Mouse (Mus musculus): ENCODE results near the gene Ccdc12. TPM values are rescaled to one million over a fixed set of nuclear protein-coding genes. Genes with fewer than 3 reads are reported as not detected.

The Ccdc12 gene
- polyA plus RNA-seq, 1 experiment from 2014 or later, result 135 TPM

GRCm38 (mm10) chr9:110738054-110738453 lies 81.8 kb downstream of the Ccdc12 start:
- no peak overlapping the region for H3K4me2 ChIP-seq
- H3K9ac ChIP-seq (ENCODE audit: low read depth, low read length), result no peak overlapping the region
- H3K4me3 ChIP-seq (ENCODE audit: low read depth, low read length), result no peak overlapping the region
- H3K36me3 ChIP-seq (ENCODE audit: control insufficient read depth, insufficient read depth, low read length), result no peaks in the 10 kb centered on the region
- no peak for ATAC-seq (replicated peaks; ENCODE audit: insufficient number of reproducible peaks, low FRiP score, low TSS enrichment)
- no peaks in the 10 kb centered on the region for H3K9me3 ChIP-seq (replicated peaks; ENCODE audit: control insufficient read depth, low read length)
- WGBS (ENCODE audit: insufficient replicate concordance), result 18% methylated on average over 1 of the region's 1 CpGs
- peaks cover 42% of the 10 kb centered on the region for H3K4me1 ChIP-seq (ENCODE audit: control insufficient read depth, insufficient read depth, low read length)
- H3K27me3 ChIP-seq (ENCODE audit: control insufficient read depth, insufficient read depth, low read length), result peaks cover 3% of the 10 kb centered on the region; the same call in 1 of the 2 replicates
- H3K27ac ChIP-seq (ENCODE audit: low read depth, low read length), result no peak overlapping the region

GRCm38 (mm10) chr9:110739961-110740360 lies 83.7 kb downstream of the Ccdc12 start:
- no peak for ATAC-seq (replicated peaks; ENCODE audit: insufficient number of reproducible peaks, low FRiP score, low TSS enrichment)
- no peaks in the 10 kb centered on the region for H3K9me3 ChIP-seq (replicated peaks; ENCODE audit: control insufficient read depth, low read length)
- peaks cover 28% of the 10 kb centered on the region for H3K4me1 ChIP-seq (ENCODE audit: control insufficient read depth, insufficient read depth, low read length)
- no peak overlapping the region for H3K27ac ChIP-seq (ENCODE audit: low read depth, low read length)
- no peak overlapping the region for H3K4me2 ChIP-seq
- H3K4me3 ChIP-seq (ENCODE audit: low read depth, low read length), result no peak overlapping the region
- peaks cover 5% of the 10 kb centered on the region for H3K27me3 ChIP-seq (ENCODE audit: control insufficient read depth, insufficient read depth, low read length)
- H3K9ac ChIP-seq (ENCODE audit: low read depth, low read length), result no peak overlapping the region
- WGBS (ENCODE audit: insufficient replicate concordance), result 88% methylated on average over 7 of the region's 7 CpGs
- no peaks in the 10 kb centered on the region for H3K36me3 ChIP-seq (ENCODE audit: control insufficient read depth, insufficient read depth, low read length)

GRCm38 (mm10) chr9:110741711-110742294 lies 85.5 kb downstream of the Ccdc12 start, which contains the start of gene Myl3:
Gene Myl3, plus strand, starts transcription at chr9:110741861.
- Histone ChIP-seq H3K27ac (ENCODE audit: low read depth, low read length) (peak within 1 kb of the TSS; percentile 87), H3K9ac (ENCODE audit: low read depth, low read length) (peak within 1 kb of the TSS; percentile 88), H3K36me3 (ENCODE audit: control insufficient read depth, insufficient read depth, low read length) (no peaks in the 10 kb centered on the region), H3K4me1 (ENCODE audit: control insufficient read depth, insufficient read depth, low read length) (peaks cover 31% of the 10 kb centered on the region), H3K9me3 (replicated peaks; ENCODE audit: control insufficient read depth, low read length) (no peaks in the 10 kb centered on the region), H3K4me2 (peak within 1 kb of the TSS; percentile 80), H3K27me3 (ENCODE audit: control insufficient read depth, insufficient read depth, low read length) (peaks cover 5% of the 10 kb centered on the region; the same call in 1 of the 2 replicates), H3K4me3 (ENCODE audit: low read depth, low read length) (peak within 1 kb of the TSS; percentile 70)
- WGBS (ENCODE audit: insufficient replicate concordance), result 2% methylated on average over 17 of the region's 17 CpGs
- ATAC-seq (replicated peaks; ENCODE audit: insufficient number of reproducible peaks, low FRiP score, low TSS enrichment), result no peak

- WGBS (ENCODE audit: insufficient replicate concordance), result 1% methylated on average over 57 of the region's 71 CpGs
- peak; percentile 60 for ATAC-seq (replicated peaks; ENCODE audit: insufficient number of reproducible peaks, low FRiP score, low TSS enrichment)
These were observed 86.1 kb downstream of the Ccdc12 start for GRCm38 (mm10) chr9:110742295-110742950.

GRCm38 (mm10) chr9:110742951-110743455 lies 86.7 kb downstream of the Ccdc12 start:
- WGBS (ENCODE audit: insufficient replicate concordance), result under 1% methylated on average over 31 of the region's 49 CpGs
- H3K27ac ChIP-seq (ENCODE audit: low read depth, low read length), result peak overlapping the region; percentile 87
- no peaks in the 10 kb centered on the region for H3K36me3 ChIP-seq (ENCODE audit: control insufficient read depth, insufficient read depth, low read length)
- peak overlapping the region; percentile 70 for H3K4me3 ChIP-seq (ENCODE audit: low read depth, low read length)
- H3K9ac ChIP-seq (ENCODE audit: low read depth, low read length), result peak overlapping the region; percentile 88
- H3K4me1 ChIP-seq (ENCODE audit: control insufficient read depth, insufficient read depth, low read length), result peaks cover 31% of the 10 kb centered on the region
- H3K27me3 ChIP-seq (ENCODE audit: control insufficient read depth, insufficient read depth, low read length), result peaks cover 5% of the 10 kb centered on the region; the same call in 1 of the 2 replicates
- no peaks in the 10 kb centered on the region for H3K9me3 ChIP-seq (replicated peaks; ENCODE audit: control insufficient read depth, low read length)
- H3K4me2 ChIP-seq, result peak overlapping the region; percentile 80
- peak; percentile 20; the same call in 1 of the 2 replicates for ATAC-seq (replicated peaks; ENCODE audit: insufficient number of reproducible peaks, low FRiP score, low TSS enrichment)

More at GRCm38 (mm10) chr9:110742295-110742950, 86.1 kb downstream of the Ccdc12 start:
- Histone ChIP-seq H3K27ac (ENCODE audit: low read depth, low read length) (peak overlapping the region; percentile 87), H3K27me3 (ENCODE audit: control insufficient read depth, insufficient read depth, low read length) (peaks cover 5% of the 10 kb centered on the region; the same call in 1 of the 2 replicates), H3K4me2 (peak overlapping the region; percentile 80), H3K4me1 (ENCODE audit: control insufficient read depth, insufficient read depth, low read length) (peaks cover 31% of the 10 kb centered on the region), H3K36me3 (ENCODE audit: control insufficient read depth, insufficient read depth, low read length) (no peaks in the 10 kb centered on the region), H3K9ac (ENCODE audit: low read depth, low read length) (peak overlapping the region; percentile 88), H3K9me3 (replicated peaks; ENCODE audit: control insufficient read depth, low read length) (no peaks in the 10 kb centered on the region), H3K4me3 (ENCODE audit: low read depth, low read length) (peak overlapping the region; percentile 70)

- Histone ChIP-seq H3K9ac (ENCODE audit: low read depth, low read length) (peak overlapping the region; percentile 88), H3K27ac (ENCODE audit: low read depth, low read length) (peak overlapping the region; percentile 87), H3K36me3 (ENCODE audit: control insufficient read depth, insufficient read depth, low read length) (no peaks in the 10 kb centered on the region), H3K4me1 (ENCODE audit: control insufficient read depth, insufficient read depth, low read length) (peaks cover 36% of the 10 kb centered on the region), H3K27me3 (ENCODE audit: control insufficient read depth, insufficient read depth, low read length) (peaks cover 5% of the 10 kb centered on the region; the same call in 1 of the 2 replicates), H3K9me3 (replicated peaks; ENCODE audit: control insufficient read depth, low read length) (no peaks in the 10 kb centered on the region), H3K4me3 (ENCODE audit: low read depth, low read length) (peak overlapping the region; percentile 70), H3K4me2 (peak overlapping the region; percentile 80)
- WGBS (ENCODE audit: insufficient replicate concordance), result under 1% methylated on average over 45 of the region's 63 CpGs
- ATAC-seq (replicated peaks; ENCODE audit: insufficient number of reproducible peaks, low FRiP score, low TSS enrichment), result peak; percentile 29; the same call in 1 of the 2 replicates
These were observed 87.4 kb downstream of the Ccdc12 start for GRCm38 (mm10) chr9:110743456-110744323.

GRCm38 (mm10) chr9:110745752-110746151 lies 89.4 kb downstream of the Ccdc12 start:
- H3K4me1 ChIP-seq (ENCODE audit: control insufficient read depth, insufficient read depth, low read length), result peaks cover 44% of the 10 kb centered on the region
- H3K27ac ChIP-seq (ENCODE audit: low read depth, low read length), result no peak overlapping the region
- ATAC-seq (replicated peaks; ENCODE audit: insufficient number of reproducible peaks, low FRiP score, low TSS enrichment), result no peak
- no peak overlapping the region for H3K4me2 ChIP-seq
- H3K4me3 ChIP-seq (ENCODE audit: low read depth, low read length), result no peak overlapping the region
- no peak overlapping the region for H3K9ac ChIP-seq (ENCODE audit: low read depth, low read length)
- 10% methylated on average over 5 of the region's 5 CpGs for WGBS (ENCODE audit: insufficient replicate concordance)
- H3K36me3 ChIP-seq (ENCODE audit: control insufficient read depth, insufficient read depth, low read length), result no peaks in the 10 kb centered on the region
- H3K27me3 ChIP-seq (ENCODE audit: control insufficient read depth, insufficient read depth, low read length), result peaks cover 5% of the 10 kb centered on the region; the same call in 1 of the 2 replicates
- no peaks in the 10 kb centered on the region for H3K9me3 ChIP-seq (replicated peaks; ENCODE audit: control insufficient read depth, low read length)

GRCm38 (mm10) chr9:110746238-110746637 lies 89.9 kb downstream of the Ccdc12 start:
- Histone ChIP-seq H3K36me3 (ENCODE audit: control insufficient read depth, insufficient read depth, low read length) (no peaks in the 10 kb centered on the region), H3K4me2 (no peak overlapping the region), H3K27ac (ENCODE audit: low read depth, low read length) (no peak overlapping the region), H3K4me1 (ENCODE audit: control insufficient read depth, insufficient read depth, low read length) (peaks cover 44% of the 10 kb centered on the region), H3K9ac (ENCODE audit: low read depth, low read length) (no peak overlapping the region), H3K4me3 (ENCODE audit: low read depth, low read length) (no peak overlapping the region), H3K27me3 (ENCODE audit: control insufficient read depth, insufficient read depth, low read length) (peaks cover 5% of the 10 kb centered on the region; the same call in 1 of the 2 replicates), H3K9me3 (replicated peaks; ENCODE audit: control insufficient read depth, low read length) (no peaks in the 10 kb centered on the region)
- no peak for ATAC-seq (replicated peaks; ENCODE audit: insufficient number of reproducible peaks, low FRiP score, low TSS enrichment)
- WGBS (ENCODE audit: insufficient replicate concordance), result 32% methylated on average over 5 of the region's 5 CpGs
